Mouse (Mus musculus): ENCODE data around the gene Cyp2c38.
"Not testable (repeated sequence)": the region's sequence is repeated elsewhere in the genome, so short reads cannot be mapped to it uniquely, and the experiment has no call there.

Gene Cyp2c38

DNA sequence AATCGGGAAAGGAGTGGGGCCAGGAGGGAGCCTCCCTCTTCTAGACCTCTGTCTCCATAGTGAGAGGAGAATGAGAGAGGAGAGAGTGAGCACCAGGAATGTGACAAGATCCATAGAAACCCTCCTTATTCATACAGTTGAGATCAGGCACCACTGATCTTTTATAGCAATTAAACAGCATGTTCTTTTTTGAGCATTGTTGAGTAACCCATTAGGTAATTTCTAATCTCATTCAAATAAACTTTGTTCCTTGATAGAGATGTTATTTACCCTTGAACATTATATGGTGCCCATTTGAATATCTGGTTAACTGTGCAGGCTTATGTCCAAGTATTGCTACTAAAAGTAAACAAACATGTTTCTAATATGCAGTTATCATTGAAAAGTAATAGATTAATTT is at the start of gene Cyp2c38:
TSS of gene Cyp2c38 (minus strand) at position 135 of the 400 bp plus-strand sequence.
- DNase-seq: no peak

DNA sequence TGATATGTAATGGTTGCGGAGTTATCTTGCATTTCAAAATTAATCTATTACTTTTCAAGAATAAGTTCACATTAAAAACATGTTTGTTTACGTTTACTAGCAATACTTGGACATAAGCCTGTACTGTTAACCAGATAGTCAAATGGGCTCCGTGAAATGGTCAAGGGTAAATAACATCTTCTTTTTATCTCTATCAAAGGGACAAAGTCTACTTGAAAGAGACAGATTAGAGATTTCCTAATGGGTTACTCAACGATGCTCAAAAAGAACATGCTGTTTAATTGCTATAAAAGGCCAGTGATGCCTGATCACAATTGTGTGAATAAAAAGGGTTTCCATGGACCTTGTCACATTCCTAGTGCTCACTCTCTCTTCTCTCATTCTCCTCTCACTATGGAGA is 47.7 kb upstream of the Cyp2c38 start, which contains the start of gene Cyp2c39:
TSS of gene Cyp2c39 (plus strand) at position 329 of the 400 bp plus-strand sequence.
- DNase-seq: no peak

DNA sequence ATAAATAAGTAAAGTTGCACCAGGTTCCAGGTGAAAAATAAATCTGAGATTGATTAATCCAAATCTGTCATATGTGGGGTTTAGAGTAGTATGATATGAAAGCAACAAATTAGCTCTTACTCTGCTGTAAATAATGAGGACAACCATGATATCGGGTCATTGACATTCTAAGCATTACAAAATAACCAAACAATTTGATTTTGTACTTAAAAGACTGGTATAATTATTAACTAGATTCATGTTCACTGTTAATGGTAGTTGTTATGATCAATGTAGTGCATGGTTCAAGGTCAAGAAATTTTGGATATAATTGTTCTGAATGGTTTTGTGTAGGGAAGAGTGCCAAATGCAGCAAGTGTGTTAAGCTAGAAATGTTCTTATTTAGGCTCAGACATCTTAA is 46.7 kb upstream of the Cyp2c38 start:
- no peak for DNase-seq

DNA sequence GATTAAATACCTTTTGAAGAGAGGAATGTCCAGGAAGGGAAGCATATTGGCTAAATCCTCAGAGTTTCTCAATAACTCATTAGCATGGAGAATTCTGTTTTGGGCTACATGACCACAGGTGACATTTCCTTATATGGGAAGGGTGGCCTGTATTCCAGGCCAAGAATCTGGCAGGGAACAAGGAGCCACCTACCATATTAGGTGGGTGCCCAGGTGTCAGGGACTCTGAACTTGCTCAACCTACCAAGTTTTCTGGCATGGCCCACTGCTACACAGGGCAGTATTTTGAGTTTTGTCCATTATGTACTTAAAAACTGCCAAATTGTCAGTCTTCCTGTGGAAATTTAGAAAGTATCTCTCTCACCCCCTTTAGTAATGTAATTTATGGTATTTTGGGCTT is 43.5 kb upstream of the Cyp2c38 start:
- DNase-seq: no peak

DNA sequence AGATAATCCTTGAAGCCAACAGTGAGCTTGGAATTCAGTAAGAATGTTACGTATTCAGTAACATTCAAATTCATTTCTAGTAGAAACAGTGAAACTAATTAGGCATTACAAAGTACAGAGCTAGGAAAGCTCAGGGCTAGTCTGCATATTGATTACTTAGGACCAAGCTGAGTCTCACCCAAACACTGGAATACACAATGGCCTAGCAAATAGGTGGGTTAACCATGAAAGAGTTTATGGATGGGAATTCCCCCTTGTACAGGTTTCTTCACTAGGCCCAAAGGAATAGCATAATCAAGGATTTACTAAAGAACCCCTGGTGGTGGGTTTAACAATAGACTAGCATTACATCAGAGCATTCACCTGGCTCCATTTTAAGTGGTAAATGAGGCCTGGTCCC is 21.1 kb upstream of the Cyp2c38 start:
- not testable (repeated sequence) for DNase-seq

DNA sequence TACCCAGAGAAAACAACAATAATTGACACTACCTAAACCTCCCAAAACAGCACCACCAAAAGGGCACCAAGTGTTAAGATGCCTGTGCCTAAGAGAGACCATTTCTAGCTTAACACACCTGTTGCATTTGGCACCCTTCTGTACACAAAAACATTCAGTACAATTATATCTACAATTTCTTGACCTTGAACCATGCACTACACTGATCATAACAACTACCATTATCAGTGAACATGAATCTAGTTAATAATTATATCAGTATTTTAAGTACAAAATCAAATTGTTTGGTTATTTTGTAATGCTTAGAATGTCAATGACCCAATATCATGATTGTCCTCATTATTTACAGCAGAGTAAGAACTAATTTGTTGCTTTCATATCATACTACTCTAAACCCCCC is 1.0 kb upstream of the Cyp2c38 start:
- DNase-seq: no peak
